Mouse (Mus musculus) adrenal gland, adult 8-10 months (tissue): ENCODE measurements around the gene Vmn2r10. TPM values are rescaled to one million over a fixed set of nuclear protein-coding genes. Genes with fewer than 3 reads are reported as not detected.
A peak's percentile ranks its signal among the peaks of the same experiment; 100 is the strongest.
"Not testable (repeated sequence)": the region's sequence is repeated elsewhere in the genome, so short reads cannot be mapped to it uniquely, and the experiment has no call there.

Source experiments
- DNase-seq: peaks from one replicate; pipeline ENCODE4 v3.0.0; 2022
- total RNA-seq, 4 experiments: library from RNA; stranded (reverse); gene quantifications; 2 replicates each; pipeline ENCODE4 v1.2.4; 2022

Gene Vmn2r10
- total RNA-seq, result not detected

DNA sequence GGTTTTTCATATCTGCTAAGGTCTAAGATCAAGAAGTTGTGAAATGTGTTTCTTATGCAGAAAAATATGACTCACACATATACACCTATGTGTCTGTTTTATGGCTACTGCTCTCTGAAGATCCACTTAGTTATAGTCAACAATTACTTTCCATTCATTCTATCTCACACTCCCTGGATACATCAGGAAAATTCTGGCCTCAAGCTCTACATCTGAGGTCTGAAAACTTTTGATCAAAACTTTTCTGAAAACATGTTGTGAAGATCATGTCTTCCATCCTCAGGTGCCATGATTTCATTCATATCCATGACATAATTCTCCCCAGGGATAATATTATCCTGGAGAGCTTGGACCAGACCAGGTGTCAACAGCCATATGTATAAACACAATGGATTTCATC is at the start of gene Vmn2r10:
Gene Vmn2r10 (minus strand): TSS at position 101 of the 400 bp plus-strand sequence.
- not testable (repeated sequence) for DNase-seq

- peak; percentile 8 for DNase-seq
Observed at GRCm38 (mm10) chr5:109055286-109055685, 49.0 kb upstream of the Vmn2r10 start.

DNA sequence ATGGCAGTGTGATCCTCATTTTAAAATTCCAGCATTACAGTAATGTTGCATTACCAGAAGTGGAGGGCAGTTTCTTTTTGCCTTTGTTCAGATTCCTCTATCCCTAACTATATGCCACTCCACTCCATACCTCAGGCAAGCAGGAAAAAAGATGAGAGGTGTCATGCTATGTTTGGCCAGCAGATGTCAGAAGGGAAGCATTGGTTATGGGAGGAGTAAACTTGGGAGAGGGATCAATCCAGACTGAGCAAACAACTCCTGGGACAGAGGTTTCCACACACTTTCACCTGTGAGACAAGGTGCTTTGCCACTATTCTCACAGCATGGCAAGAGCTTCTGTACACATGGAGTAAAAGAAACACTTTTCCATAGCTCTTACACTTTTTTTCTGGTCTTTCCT is 26.3 kb upstream of the Vmn2r10 start:
- peak; percentile 1 for DNase-seq

GRCm38 (mm10) chr5:108988924-108989323 is 17.4 kb downstream of the Vmn2r10 start:
- no peak for DNase-seq

Other genes with a start within 250 kb of the Vmn2r10 start
- not detected for gene Rnf212, start 231.5 kb downstream of the Vmn2r10 start, total RNA-seq
- not detected for gene Tmed11, start 211.2 kb downstream of the Vmn2r10 start, total RNA-seq
- not detected for gene Vmn2r8, start 197.7 kb downstream of the Vmn2r10 start, total RNA-seq
- gene Vmn2r9, start 153.9 kb downstream of the Vmn2r10 start, total RNA-seq, result not detected
- under 1 TPM in 1 of 4 experiments, not detected in 3; 0.06 TPM for gene Vmn2r11, start 53.0 kb upstream of the Vmn2r10 start, total RNA-seq
- gene Vmn2r12, start 91.4 kb upstream of the Vmn2r10 start, total RNA-seq, result not detected
- under 1 TPM in 3 of 4 experiments, not detected in 1; 0.06 to 0.13 (median 0.12) TPM for gene Vmn2r13, start 185.7 kb upstream of the Vmn2r10 start, total RNA-seq
- gene Vmn2r14, start 218.2 kb upstream of the Vmn2r10 start, total RNA-seq, result not detected